Mouse (Mus musculus): ENCODE results near the gene Bud23.

- TF ChIP-seq POLR2A (IDR thresholded peaks at IDR 0.05; ENCODE audit: extremely low read depth, insufficient read depth, low read length) (no peak), CTCF (IDR thresholded peaks at IDR 0.05; ENCODE audit: low read depth, low read length) (no peak)
These were observed 41.2 kb downstream of the Bud23 start, which contains the start of gene Stx1a for GRCm38 (mm10) chr5:135023344-135024173.

All from liver, adult 2 months (tissue).